Mouse (Mus musculus): ENCODE measurements around the gene Gja5. TPM values are rescaled to one million over a fixed set of nuclear protein-coding genes. Genes with fewer than 3 reads are reported as not detected.

Gene Gja5
- polyA plus RNA-seq (2015; fragmentation: Illumina TruSeq; extraction: RNeasy Lipid Tissue Mini Kit (QIAGEN cat#74804); ENCODE audit: insufficient read depth, low replicate concordance), result 1.2 TPM

DNA sequence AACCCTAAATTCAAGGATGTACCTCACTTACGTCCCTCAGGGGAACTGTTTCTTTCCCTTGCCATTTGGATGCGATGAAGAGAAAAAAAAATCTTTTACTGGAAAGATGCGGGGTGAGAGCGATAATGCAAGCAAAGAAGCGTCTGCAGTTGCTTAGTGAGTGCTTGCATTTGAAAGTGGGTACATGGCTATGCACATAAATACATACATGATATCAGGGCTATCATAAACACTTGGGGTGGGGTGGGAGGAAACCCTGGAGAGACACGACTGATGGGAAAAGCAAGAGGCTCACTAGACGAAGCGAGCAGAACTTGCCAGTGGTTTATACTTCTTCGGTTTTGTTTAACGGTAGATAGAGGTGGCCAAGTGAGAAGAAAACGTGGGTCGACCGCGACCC is at the start of gene Gja5:
Gja5 (plus strand) TSS at position 301 of the 400 bp plus-strand sequence.

DNA sequence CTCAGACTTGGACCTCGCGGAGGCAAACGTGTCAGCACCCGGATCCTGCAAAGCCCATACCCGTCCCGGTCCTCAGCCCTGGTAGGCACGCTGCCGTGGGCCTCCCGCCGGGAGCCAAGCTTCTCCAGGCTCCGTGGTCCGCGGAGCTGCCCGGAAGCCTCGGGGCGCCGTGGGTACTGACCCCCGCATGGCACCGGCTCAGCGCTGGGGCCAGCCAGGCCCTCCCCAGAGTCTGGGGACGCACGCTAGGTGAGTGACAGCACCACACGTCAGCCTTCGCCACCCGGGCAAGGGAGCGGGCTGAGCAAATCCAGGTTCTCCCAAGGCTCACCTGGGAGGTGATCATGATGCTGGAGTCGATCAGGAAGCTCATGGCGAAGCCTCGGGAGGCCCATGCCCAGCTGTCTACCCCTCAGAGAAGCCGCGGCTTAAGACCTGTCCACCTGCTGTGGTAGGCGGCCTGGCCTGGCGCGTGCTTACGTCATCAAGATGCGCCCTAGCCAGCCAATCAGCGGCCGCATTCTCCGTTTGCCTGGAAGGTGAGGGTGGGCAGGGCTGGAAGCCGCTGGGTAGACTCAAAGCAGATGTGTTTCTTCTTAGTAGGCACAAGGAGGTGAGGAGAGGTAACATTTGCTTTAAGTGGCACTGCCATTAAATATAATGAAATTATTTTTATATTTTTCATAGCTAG is 503 bp downstream of the Gja5 start, which contains the start of gene Gpr89:
Gpr89 (minus strand) TSS at position 496 of the 691 bp plus-strand sequence.

DNA sequence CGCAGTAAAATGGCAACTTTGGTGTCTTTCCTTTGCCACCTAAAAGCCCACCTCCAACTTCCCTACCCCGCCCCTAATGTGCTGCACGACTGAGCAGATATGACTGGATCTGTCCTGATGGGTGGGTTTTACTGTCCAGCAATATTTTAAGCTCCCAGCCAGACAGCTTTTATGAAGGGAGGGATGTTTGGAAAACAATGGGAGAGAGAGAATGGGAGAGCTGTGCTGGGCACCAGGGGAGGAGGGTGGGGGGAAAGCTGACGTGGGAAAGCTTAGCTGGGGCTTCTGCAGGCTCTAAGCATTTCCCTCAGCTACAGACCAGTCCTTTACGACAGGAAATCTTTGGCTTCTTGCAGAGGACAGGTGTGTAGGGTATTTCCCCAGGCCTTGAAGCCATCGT is 21.4 kb downstream of the Gja5 start, which contains the start of gene Gja8:
Gja8 (minus strand) TSS at position 101 of the 400 bp plus-strand sequence.

Other genes starting within 250 kb of the Gja5 start
- 0.59 TPM for gene Ankrd35, start 234.6 kb upstream of the Gja5 start, polyA plus RNA-seq (2015; fragmentation: Illumina TruSeq; extraction: RNeasy Lipid Tissue Mini Kit (QIAGEN cat#74804); ENCODE audit: insufficient read depth, low replicate concordance)
- 28.2 TPM for gene Pias3, start 208.3 kb upstream of the Gja5 start, polyA plus RNA-seq (2015; fragmentation: Illumina TruSeq; extraction: RNeasy Lipid Tissue Mini Kit (QIAGEN cat#74804); ENCODE audit: insufficient read depth, low replicate concordance)
- 2.6 TPM for gene Nudt17, start 196.1 kb upstream of the Gja5 start, polyA plus RNA-seq (2015; fragmentation: Illumina TruSeq; extraction: RNeasy Lipid Tissue Mini Kit (QIAGEN cat#74804); ENCODE audit: insufficient read depth, low replicate concordance)
- 52.3 TPM for gene Polr3c, start 177.1 kb upstream of the Gja5 start, polyA plus RNA-seq (2015; fragmentation: Illumina TruSeq; extraction: RNeasy Lipid Tissue Mini Kit (QIAGEN cat#74804); ENCODE audit: insufficient read depth, low replicate concordance)
- 88.0 TPM for gene Rnf115, start 177.0 kb upstream of the Gja5 start, polyA plus RNA-seq (2015; fragmentation: Illumina TruSeq; extraction: RNeasy Lipid Tissue Mini Kit (QIAGEN cat#74804); ENCODE audit: insufficient read depth, low replicate concordance)
- 0.10 TPM for gene Pdzk1, start 75.4 kb upstream of the Gja5 start, polyA plus RNA-seq (2015; fragmentation: Illumina TruSeq; extraction: RNeasy Lipid Tissue Mini Kit (QIAGEN cat#74804); ENCODE audit: insufficient read depth, low replicate concordance)
- 14.6 TPM for gene Cd160, start 75.3 kb upstream of the Gja5 start, polyA plus RNA-seq (2015; fragmentation: Illumina TruSeq; extraction: RNeasy Lipid Tissue Mini Kit (QIAGEN cat#74804); ENCODE audit: insufficient read depth, low replicate concordance)
- gene Gpr89, start 653 bp downstream of the Gja5 start, polyA plus RNA-seq (2015; fragmentation: Illumina TruSeq; extraction: RNeasy Lipid Tissue Mini Kit (QIAGEN cat#74804); ENCODE audit: insufficient read depth, low replicate concordance), result 14.3 TPM
- not detected for gene Gja8, start 21.3 kb downstream of the Gja5 start, polyA plus RNA-seq (2015; fragmentation: Illumina TruSeq; extraction: RNeasy Lipid Tissue Mini Kit (QIAGEN cat#74804); ENCODE audit: insufficient read depth, low replicate concordance)

All from spleen, adult 10 weeks (tissue).